Mouse (Mus musculus) lung, postnatal 0 days (tissue): ENCODE data around the gene Abl1. TPM values are rescaled to one million over a fixed set of nuclear protein-coding genes. Genes with fewer than 3 reads are reported as not detected.

Experiments used
- ATAC-seq: fragments of 200-750 bp; cut with Nextera tagmentation; 2 replicates; pipeline ENCODE4 v1.8.0; 2017; ENCODE audit warnings: moderate library complexity
- DNase-seq: peaks from one replicate; pipeline ENCODE4 v3.0.0-alpha.2; 2016; ENCODE audit warnings: low spot score
- H3K27ac ChIP-seq: fragments of 300-500 bp; sonication (generic); 2 replicates; pipeline ENCODE4 v1.5.1; 2014; ENCODE audit warnings: antibody characterized with exemption, mild to moderate bottlenecking, low read length, mixed read lengths
- H3K27me3 ChIP-seq: fragments of 300-500 bp; sonication (generic); replicated peaks from 2 replicates; pipeline ENCODE4 v1.6.1; 2014; ENCODE audit warnings: low read length, mixed read lengths; ENCODE audit not compliant: insufficient read depth
- H3K36me3 ChIP-seq: fragments of 300-500 bp; sonication (generic); 2 replicates; pipeline ENCODE4 v1.6.1; 2014; ENCODE audit warnings: low read length, mixed read lengths; ENCODE audit not compliant: insufficient read depth
- H3K4me1 ChIP-seq: fragments of 300-500 bp; sonication (generic); 2 replicates; pipeline ENCODE4 v1.6.1; 2014; ENCODE audit warnings: antibody characterized with exemption, low read depth, low read length, mixed read lengths; ENCODE audit not compliant: insufficient read depth
- H3K4me2 ChIP-seq: fragments of 300-500 bp; sonication (generic); replicated peaks from 2 replicates; pipeline ENCODE4 v1.6.1; 2014; ENCODE audit warnings: low read depth, mild to moderate bottlenecking, low read length, moderate library complexity, mixed read lengths
- H3K4me3 ChIP-seq: fragments of 300-500 bp; sonication (generic); 2 replicates; pipeline ENCODE4 v1.5.1; 2014; ENCODE audit warnings: low read depth, low read length
- H3K9ac ChIP-seq: fragments of 300-500 bp; sonication (generic); replicated peaks from 2 replicates; pipeline ENCODE4 v1.6.1; 2014; ENCODE audit warnings: low read depth, mild to moderate bottlenecking
- H3K9me3 ChIP-seq: fragments of 300-500 bp; sonication (generic); 2 replicates; pipeline ENCODE4 v1.6.1; 2016; ENCODE audit warnings: low read length, mixed read lengths
- CTCF ChIP-seq: IDR thresholded peaks from 2 replicates; pipeline ENCODE4 v1.5.1; 2016; ENCODE audit warnings: antibody characterized with exemption, mild to moderate bottlenecking
- EP300 ChIP-seq: IDR thresholded peaks from 2 replicates; pipeline ENCODE4 v1.6.1; 2016; ENCODE audit warnings: antibody characterized with exemption, mild to moderate bottlenecking, control low read depth
- WGBS: fragments of 180-500 bp; shearing (Covaris S2); extraction: QIAGEN DNeasy Blood & Tissue Kit; methylation state at CpG from one replicate; pipeline ENCODE4 v1.1.7; 2014; 5-methylcytosine and 5-hydroxymethylcytosine counted together
- polyA plus RNA-seq: library from polyadenylated mRNA; unstranded; fragments of >200 nt; fragmentation: Nextera tagmentation; extraction: Ambion mirVana; gene quantifications from 2 replicates; pipeline ENCODE4 v1.2.1, GENCODE M21; 2015

Abl1 gene
- polyA plus RNA-seq, 1 experiment from 2014 or later, result 16.3 TPM

GRCm38 (mm10) chr2:31769115-31769514 lies 80.9 kb downstream of the Abl1 start:
- TF ChIP-seq CTCF (no peak), EP300 (no peak)
- peak overlapping the region; percentile 91 for H3K27ac ChIP-seq
- H3K27me3 ChIP-seq, result no peaks in the 10 kb centered on the region
- no peak overlapping the region for H3K4me3 ChIP-seq
- H3K9me3 ChIP-seq, result no peaks in the 10 kb centered on the region
- ATAC-seq (no peak), DNase-seq (no peak)
- H3K4me2 ChIP-seq, result 0 out of 2 replicates have a peak overlapping the region, but pooled peaks have one; percentile 14
- H3K9ac ChIP-seq, result no peak overlapping the region
- 24% methylated on average over 4 of the region's 4 CpGs for WGBS
- no peaks in the 10 kb centered on the region for H3K36me3 ChIP-seq
- H3K4me1 ChIP-seq, result peaks cover 48% of the 10 kb centered on the region

- no peaks in the 10 kb centered on the region for H3K27me3 ChIP-seq
- DNase-seq (peak; percentile 79), ATAC-seq (peak; percentile 58)
- 3% methylated on average over 6 of the region's 6 CpGs for WGBS
- H3K36me3 ChIP-seq, result no peaks in the 10 kb centered on the region
- H3K9ac ChIP-seq, result no peak overlapping the region
- TF ChIP-seq CTCF, result no peak
- TF ChIP-seq EP300, result peak; percentile 36; the same call in 1 of the 2 replicates
- peak overlapping the region; percentile 14 for H3K4me2 ChIP-seq
- no peak overlapping the region for H3K4me3 ChIP-seq
- H3K9me3 ChIP-seq, result no peaks in the 10 kb centered on the region
- H3K27ac ChIP-seq, result peak overlapping the region; percentile 91
- peaks cover 48% of the 10 kb centered on the region for H3K4me1 ChIP-seq
These were observed 81.5 kb downstream of the Abl1 start for GRCm38 (mm10) chr2:31769631-31770111.

- H3K4me1 ChIP-seq, result peaks cover 42% of the 10 kb centered on the region
- WGBS, result 5% methylated on average over 7 of the region's 7 CpGs
- H3K9me3 ChIP-seq, result no peaks in the 10 kb centered on the region
These were observed 82.7 kb downstream of the Abl1 start for GRCm38 (mm10) chr2:31770781-31771441.

GRCm38 (mm10) chr2:31776479-31776878 lies 88.3 kb downstream of the Abl1 start:
- TF ChIP-seq EP300, result no peak
- TF ChIP-seq CTCF, result no peak
- Histone ChIP-seq H3K9me3 (no peaks in the 10 kb centered on the region), H3K4me3 (no peak overlapping the region), H3K4me2 (no peak overlapping the region), H3K9ac (no peak overlapping the region), H3K27me3 (no peaks in the 10 kb centered on the region), H3K4me1 (peaks cover 7% of the 10 kb centered on the region), H3K27ac (no peak overlapping the region), H3K36me3 (peaks cover 18% of the 10 kb centered on the region; the same call in 1 of the 2 replicates)
- ATAC-seq (peak; percentile 62), DNase-seq (peak; percentile 26)
- WGBS, result 82% methylated on average over 3 of the region's 3 CpGs

More at GRCm38 (mm10) chr2:31770781-31771441, 82.7 kb downstream of the Abl1 start:
- TF ChIP-seq EP300, result peak; percentile 67
- peak; percentile 64 for TF ChIP-seq CTCF
- H3K27ac ChIP-seq, result peak overlapping the region; percentile 91
- peak; percentile 95 for DNase-seq
- peak overlapping the region; percentile 27; the same call in 1 of the 2 replicates for H3K4me2 ChIP-seq
- no peaks in the 10 kb centered on the region for H3K36me3 ChIP-seq
- ATAC-seq, result peak; percentile 84
- H3K27me3 ChIP-seq, result no peaks in the 10 kb centered on the region
- H3K9ac ChIP-seq, result no peak overlapping the region
- H3K4me3 ChIP-seq, result no peak overlapping the region

GRCm38 (mm10) chr2:31779258-31779657 lies 91.1 kb downstream of the Abl1 start:
- no peak for TF ChIP-seq CTCF
- TF ChIP-seq EP300, result no peak
- H3K4me1 ChIP-seq, result no peaks in the 10 kb centered on the region
- H3K9ac ChIP-seq, result no peak overlapping the region
- no peak overlapping the region for H3K4me3 ChIP-seq
- H3K27ac ChIP-seq, result no peak overlapping the region
- H3K4me2 ChIP-seq, result no peak overlapping the region
- H3K36me3 ChIP-seq, result peaks cover 18% of the 10 kb centered on the region; the same call in 1 of the 2 replicates
- H3K27me3 ChIP-seq, result no peaks in the 10 kb centered on the region
- no peak for DNase-seq
- H3K9me3 ChIP-seq, result no peaks in the 10 kb centered on the region
- 87% methylated on average over 2 of the region's 2 CpGs for WGBS
- ATAC-seq, result no peak

GRCm38 (mm10) chr2:31782958-31783602 lies 94.9 kb downstream of the Abl1 start:
- H3K27ac ChIP-seq, result no peak overlapping the region

More at GRCm38 (mm10) chr2:31782958-31783602, 94.9 kb downstream of the Abl1 start:
- DNase-seq (no peak), ATAC-seq (no peak)
- Histone ChIP-seq H3K4me1 (no peaks in the 10 kb centered on the region), H3K4me3 (no peak overlapping the region), H3K4me2 (no peak overlapping the region), H3K36me3 (peaks cover 17% of the 10 kb centered on the region; the same call in 1 of the 2 replicates), H3K9me3 (no peaks in the 10 kb centered on the region), H3K27me3 (no peaks in the 10 kb centered on the region), H3K9ac (no peak overlapping the region)
- WGBS, result 77% methylated on average over 8 of the region's 8 CpGs
- TF ChIP-seq CTCF (peak; percentile 52), EP300 (no peak)
